Mouse (Mus musculus): Measurements from ENCODE around the gene Arap1. TPM values are rescaled to one million over a fixed set of nuclear protein-coding genes. Genes with fewer than 3 reads are reported as not detected.

Arap1 gene
- polyA plus RNA-seq, 1 experiment = 31.5 TPM

GRCm38 (mm10) chr7:101373082-101373481, 25.2 kb downstream of the Arap1 start:
- no peak for TF ChIP-seq POLR2A (IDR thresholded peaks at IDR 0.05; ENCODE audit: insufficient read depth, low read length)
- no peak for TF ChIP-seq CTCF (IDR thresholded peaks at IDR 0.05; ENCODE audit: low read depth, low read length)
- TF ChIP-seq EP300 (IDR thresholded peaks at IDR 0.05; ENCODE audit: insufficient read depth, low read depth, low read length) = no peak
- no peaks in the 10 kb centered on the region for H3K27me3 ChIP-seq (ENCODE audit: control insufficient read depth, insufficient read depth, low read length, poor library complexity, severe bottlenecking)
- H3K9ac ChIP-seq (ENCODE audit: low read depth, poor library complexity, severe bottlenecking) = no peak overlapping the region
- peaks cover 3% of the 10 kb centered on the region for H3K4me1 ChIP-seq (ENCODE audit: control insufficient read depth, insufficient read depth, low read length)
- H3K9me3 ChIP-seq (replicated peaks; ENCODE audit: control insufficient read depth, insufficient read depth, low read length, poor library complexity, severe bottlenecking) = no peaks in the 10 kb centered on the region
- H3K36me3 ChIP-seq (ENCODE audit: control insufficient read depth, insufficient read depth, low read length, poor library complexity, severe bottlenecking) = no peaks in the 10 kb centered on the region
- peak overlapping the region; percentile 51 for H3K4me3 ChIP-seq (ENCODE audit: low read depth, low read length)
- H3K27ac ChIP-seq (ENCODE audit: insufficient read depth, low read length) = no peak overlapping the region

- TF ChIP-seq EP300 (IDR thresholded peaks at IDR 0.05; ENCODE audit: insufficient read depth, low read depth, low read length) (no peak), POLR2A (IDR thresholded peaks at IDR 0.05; ENCODE audit: insufficient read depth, low read length) (no peak), CTCF (IDR thresholded peaks at IDR 0.05; ENCODE audit: low read depth, low read length) (no peak)
- Histone ChIP-seq H3K4me3 (ENCODE audit: low read depth, low read length) (no peak overlapping the region), H3K27me3 (ENCODE audit: control insufficient read depth, insufficient read depth, low read length, poor library complexity, severe bottlenecking) (no peaks in the 10 kb centered on the region), H3K36me3 (ENCODE audit: control insufficient read depth, insufficient read depth, low read length, poor library complexity, severe bottlenecking) (no peaks in the 10 kb centered on the region), H3K9me3 (replicated peaks; ENCODE audit: control insufficient read depth, insufficient read depth, low read length, poor library complexity, severe bottlenecking) (no peaks in the 10 kb centered on the region), H3K9ac (ENCODE audit: low read depth, poor library complexity, severe bottlenecking) (no peak overlapping the region), H3K27ac (ENCODE audit: insufficient read depth, low read length) (no peak overlapping the region), H3K4me1 (ENCODE audit: control insufficient read depth, insufficient read depth, low read length) (peaks cover under 1% of the 10 kb centered on the region)
Observed at GRCm38 (mm10) chr7:101374155-101374554, 26.3 kb downstream of the Arap1 start.

GRCm38 (mm10) chr7:101376701-101377340, 29.0 kb downstream of the Arap1 start:
- H3K4me1 ChIP-seq (ENCODE audit: control insufficient read depth, insufficient read depth, low read length) = no peaks in the 10 kb centered on the region
- no peaks in the 10 kb centered on the region for H3K27me3 ChIP-seq (ENCODE audit: control insufficient read depth, insufficient read depth, low read length, poor library complexity, severe bottlenecking)
- H3K4me3 ChIP-seq (ENCODE audit: low read depth, low read length) = no peak overlapping the region
- H3K9me3 ChIP-seq (replicated peaks; ENCODE audit: control insufficient read depth, insufficient read depth, low read length, poor library complexity, severe bottlenecking) = no peaks in the 10 kb centered on the region
- H3K9ac ChIP-seq (ENCODE audit: low read depth, poor library complexity, severe bottlenecking) = no peak overlapping the region
- H3K27ac ChIP-seq (ENCODE audit: insufficient read depth, low read length) = no peak overlapping the region
- no peaks in the 10 kb centered on the region for H3K36me3 ChIP-seq (ENCODE audit: control insufficient read depth, insufficient read depth, low read length, poor library complexity, severe bottlenecking)
- TF ChIP-seq CTCF (IDR thresholded peaks at IDR 0.05; ENCODE audit: low read depth, low read length) = no peak
- no peak for TF ChIP-seq POLR2A (IDR thresholded peaks at IDR 0.05; ENCODE audit: insufficient read depth, low read length)
- no peak for TF ChIP-seq EP300 (IDR thresholded peaks at IDR 0.05; ENCODE audit: insufficient read depth, low read depth, low read length)

- no peaks in the 10 kb centered on the region for H3K4me1 ChIP-seq (ENCODE audit: control insufficient read depth, insufficient read depth, low read length)
- H3K36me3 ChIP-seq (ENCODE audit: control insufficient read depth, insufficient read depth, low read length, poor library complexity, severe bottlenecking) = no peaks in the 10 kb centered on the region
- no peaks in the 10 kb centered on the region for H3K9me3 ChIP-seq (replicated peaks; ENCODE audit: control insufficient read depth, insufficient read depth, low read length, poor library complexity, severe bottlenecking)
- no peaks in the 10 kb centered on the region for H3K27me3 ChIP-seq (ENCODE audit: control insufficient read depth, insufficient read depth, low read length, poor library complexity, severe bottlenecking)
- no peak for TF ChIP-seq POLR2A (IDR thresholded peaks at IDR 0.05; ENCODE audit: insufficient read depth, low read length)
- TF ChIP-seq CTCF (IDR thresholded peaks at IDR 0.05; ENCODE audit: low read depth, low read length) = no peak
- no peak for TF ChIP-seq EP300 (IDR thresholded peaks at IDR 0.05; ENCODE audit: insufficient read depth, low read depth, low read length)
- H3K9ac ChIP-seq (ENCODE audit: low read depth, poor library complexity, severe bottlenecking) = no peak overlapping the region
- H3K4me3 ChIP-seq (ENCODE audit: low read depth, low read length) = 0 out of 2 replicates have a peak overlapping the region, but pooled peaks have one; percentile 11
- no peak overlapping the region for H3K27ac ChIP-seq (ENCODE audit: insufficient read depth, low read length)
Observed at GRCm38 (mm10) chr7:101377741-101378262, 29.9 kb downstream of the Arap1 start.

GRCm38 (mm10) chr7:101378285-101378684, 30.4 kb downstream of the Arap1 start:
- Histone ChIP-seq H3K36me3 (ENCODE audit: control insufficient read depth, insufficient read depth, low read length, poor library complexity, severe bottlenecking) (no peaks in the 10 kb centered on the region), H3K4me3 (ENCODE audit: low read depth, low read length) (no peak overlapping the region), H3K4me1 (ENCODE audit: control insufficient read depth, insufficient read depth, low read length) (no peaks in the 10 kb centered on the region), H3K27me3 (ENCODE audit: control insufficient read depth, insufficient read depth, low read length, poor library complexity, severe bottlenecking) (no peaks in the 10 kb centered on the region), H3K27ac (ENCODE audit: insufficient read depth, low read length) (no peak overlapping the region), H3K9ac (ENCODE audit: low read depth, poor library complexity, severe bottlenecking) (no peak overlapping the region), H3K9me3 (replicated peaks; ENCODE audit: control insufficient read depth, insufficient read depth, low read length, poor library complexity, severe bottlenecking) (no peaks in the 10 kb centered on the region)
- TF ChIP-seq EP300 (IDR thresholded peaks at IDR 0.05; ENCODE audit: insufficient read depth, low read depth, low read length) (no peak), CTCF (IDR thresholded peaks at IDR 0.05; ENCODE audit: low read depth, low read length) (no peak), POLR2A (IDR thresholded peaks at IDR 0.05; ENCODE audit: insufficient read depth, low read length) (no peak)

GRCm38 (mm10) chr7:101378796-101379465, 31.1 kb downstream of the Arap1 start:
- Histone ChIP-seq H3K36me3 (ENCODE audit: control insufficient read depth, insufficient read depth, low read length, poor library complexity, severe bottlenecking) (no peaks in the 10 kb centered on the region), H3K9me3 (replicated peaks; ENCODE audit: control insufficient read depth, insufficient read depth, low read length, poor library complexity, severe bottlenecking) (no peaks in the 10 kb centered on the region), H3K4me1 (ENCODE audit: control insufficient read depth, insufficient read depth, low read length) (no peaks in the 10 kb centered on the region), H3K4me3 (ENCODE audit: low read depth, low read length) (no peak overlapping the region), H3K27me3 (ENCODE audit: control insufficient read depth, insufficient read depth, low read length, poor library complexity, severe bottlenecking) (no peaks in the 10 kb centered on the region), H3K27ac (ENCODE audit: insufficient read depth, low read length) (no peak overlapping the region), H3K9ac (ENCODE audit: low read depth, poor library complexity, severe bottlenecking) (no peak overlapping the region)
- no peak for TF ChIP-seq POLR2A (IDR thresholded peaks at IDR 0.05; ENCODE audit: insufficient read depth, low read length)
- no peak for TF ChIP-seq EP300 (IDR thresholded peaks at IDR 0.05; ENCODE audit: insufficient read depth, low read depth, low read length)
- TF ChIP-seq CTCF (IDR thresholded peaks at IDR 0.05; ENCODE audit: low read depth, low read length) = no peak
